In the genomic region with DNA sequence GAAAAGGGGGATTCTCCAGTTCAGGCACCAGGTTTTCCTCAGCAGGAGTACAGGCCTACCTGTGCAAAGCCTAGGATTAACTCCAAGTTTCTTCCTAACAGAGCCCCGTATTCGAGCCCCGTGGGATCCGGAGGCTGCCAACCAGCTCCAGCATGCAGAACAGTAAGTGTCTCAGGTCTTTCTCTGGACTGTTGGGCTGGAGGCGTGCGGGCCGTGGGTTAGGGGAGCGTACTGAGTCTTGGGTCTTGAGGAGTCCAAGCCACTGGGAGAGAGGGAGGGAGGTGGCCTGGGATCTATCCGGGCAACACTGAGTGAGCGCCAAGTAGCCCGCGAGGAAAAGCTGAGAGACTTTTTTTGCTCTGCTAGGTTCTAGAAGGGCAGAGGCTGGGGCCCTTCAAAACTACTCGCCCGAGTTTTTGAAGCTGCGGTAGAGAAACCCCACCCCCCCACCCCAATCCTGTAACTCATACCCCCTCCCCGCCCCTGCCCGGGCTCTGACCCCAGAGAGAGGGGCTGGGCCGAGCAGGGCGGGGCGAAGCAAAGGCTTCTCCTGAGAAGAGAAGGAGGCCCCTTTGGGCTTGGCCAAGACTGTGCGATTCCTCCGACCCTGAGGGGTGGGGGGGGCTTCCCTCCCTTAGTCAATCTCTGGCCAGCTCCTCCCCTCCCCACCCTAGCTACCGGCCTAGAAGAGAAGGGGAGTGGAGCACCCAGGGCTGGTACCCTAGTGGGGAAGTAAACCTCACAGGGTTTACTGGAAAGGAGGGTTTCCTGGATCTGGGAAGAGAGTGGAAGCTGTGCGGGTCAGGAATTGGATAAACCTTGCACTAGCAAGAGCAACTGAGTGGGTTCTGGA, we compare ENCODE assay signal across 10 mouse cellular contexts. TPM values are rescaled to one million over a fixed set of nuclear protein-coding genes. Genes with fewer than 3 reads are reported as not detected.
DNase-seq lines count a peak whose midpoint lies in the region; ATAC-seq and TF ChIP-seq lines count a peak whose summit lies in the region.
"Had no signal": no experiment of that assay in that cellular context is flagged by ENCODE, and none has a peak within 500 bp of the region (broad histone marks: within the 10 kb centered on the region; RNA-seq: fewer than 3 reads in every experiment).

No protein-coding gene starts in this region.

- H3K9ac ChIP-seq in heart, embryonic 11.5 days (ENCODE audit: low read depth, low read length): no peak overlapping the region
- H3K9ac ChIP-seq in hindbrain, embryonic 13.5 days: peak overlapping the region; percentile 61
- peak overlapping the region; percentile 56 for H3K9ac ChIP-seq in neural tube, embryonic 12.5 days
- H3K9ac ChIP-seq: limb, embryonic 15.5 days had no signal

- no peak for DNase-seq in heart, postnatal 25 days (ENCODE audit: low spot score)
- no peak for DNase-seq in thymus, postnatal 4 days
- DNase-seq in lung, adult 18-20 months: no peak
- DNase-seq: heart, postnatal 10 days had no signal

- no peak overlapping the region for H3K4me2 ChIP-seq in heart, embryonic 11.5 days
- peak overlapping the region; percentile 50 for H3K4me2 ChIP-seq in hindbrain, embryonic 13.5 days
- H3K4me2 ChIP-seq in neural tube, embryonic 12.5 days (replicated peaks): peak overlapping the region; percentile 72
- H3K4me2 ChIP-seq: limb, embryonic 15.5 days had no signal

- no peak for TF ChIP-seq POLR2A in cortical plate, adult 2 months (IDR thresholded peaks at IDR 0.05; ENCODE audit: extremely low read depth, insufficient read depth, low read length)

- no peak for TF ChIP-seq CTCF in cortical plate, adult 2 months (IDR thresholded peaks at IDR 0.05; ENCODE audit: extremely low read depth, insufficient read depth, low read length)

- no peak overlapping the region for H3K27ac ChIP-seq in heart, embryonic 11.5 days (ENCODE audit: low read depth, low read length)
- peak overlapping the region; percentile 39; the same call in 1 of the 2 replicates for H3K27ac ChIP-seq in cortical plate, adult 2 months (ENCODE audit: insufficient read depth, low read length)
- H3K27ac ChIP-seq in hindbrain, embryonic 13.5 days: peak overlapping the region; percentile 69
- no peak overlapping the region for H3K27ac ChIP-seq in neural tube, embryonic 12.5 days
- H3K27ac ChIP-seq: limb, embryonic 15.5 days had no signal

- no peak overlapping the region for H3K4me3 ChIP-seq in heart, embryonic 11.5 days (ENCODE audit: low read depth, low read length)
- no peak overlapping the region for H3K4me3 ChIP-seq in cortical plate, adult 2 months (ENCODE audit: insufficient read depth, low read length)
- H3K4me3 ChIP-seq in hindbrain, embryonic 13.5 days: peak overlapping the region; percentile 51
- peak overlapping the region; percentile 31 for H3K4me3 ChIP-seq in neural tube, embryonic 12.5 days
- H3K4me3 ChIP-seq: limb, embryonic 15.5 days had no signal

- intact Hi-C loops in heart, postnatal 25 days (cut with DNase I): loop anchor here (10.0 kb wide), 1 partner anchor 304 kb away; no protein-coding TSS in a partner anchor

- H3K36me3 ChIP-seq in heart, embryonic 11.5 days (ENCODE audit: control insufficient read depth, insufficient read depth, low read length): no peaks in the 10 kb centered on the region
- no peaks in the 10 kb centered on the region for H3K36me3 ChIP-seq in hindbrain, embryonic 13.5 days
- no peaks in the 10 kb centered on the region for H3K36me3 ChIP-seq in neural tube, embryonic 12.5 days
- H3K36me3 ChIP-seq: limb, embryonic 15.5 days had no signal

- peaks cover 10% of the 10 kb centered on the region; the same call in 1 of the 2 replicates for H3K4me1 ChIP-seq in heart, embryonic 11.5 days (ENCODE audit: control insufficient read depth, insufficient read depth, low read length)
- H3K4me1 ChIP-seq in cortical plate, adult 2 months (ENCODE audit: control insufficient read depth, insufficient read depth, low read length): no peaks in the 10 kb centered on the region
- H3K4me1 ChIP-seq in hindbrain, embryonic 13.5 days (replicated peaks): peaks cover 38% of the 10 kb centered on the region
- H3K4me1 ChIP-seq in neural tube, embryonic 12.5 days: peaks cover 43% of the 10 kb centered on the region

- no peaks in the 10 kb centered on the region for H3K9me3 ChIP-seq in heart, embryonic 11.5 days (replicated peaks; ENCODE audit: control insufficient read depth, low read length)
- H3K9me3 ChIP-seq in hindbrain, embryonic 13.5 days: no peaks in the 10 kb centered on the region
- H3K9me3 ChIP-seq in neural tube, embryonic 12.5 days: no peaks in the 10 kb centered on the region
- H3K9me3 ChIP-seq: limb, embryonic 15.5 days had no signal

- peaks cover 88% of the 10 kb centered on the region for H3K27me3 ChIP-seq in heart, embryonic 11.5 days (ENCODE audit: control insufficient read depth, insufficient read depth, low read length)
- peaks cover 78% of the 10 kb centered on the region for H3K27me3 ChIP-seq in hindbrain, embryonic 13.5 days
- H3K27me3 ChIP-seq in neural tube, embryonic 12.5 days (replicated peaks): peaks cover 40% of the 10 kb centered on the region

- 2% methylated on average over 21 of the region's 24 CpGs for WGBS in heart, embryonic 11.5 days (ENCODE audit: insufficient replicate concordance)
- WGBS in hindbrain, embryonic 13.5 days: 3% methylated on average over 24 of the region's 24 CpGs
- 2% methylated on average over 22 of the region's 24 CpGs for WGBS in neural tube, embryonic 12.5 days

- ATAC-seq in heart, embryonic 11.5 days (replicated peaks; ENCODE audit: insufficient number of reproducible peaks, low FRiP score, low TSS enrichment): 0 out of 2 replicates have a peak, but pooled peaks have one; percentile 31
- ATAC-seq in hindbrain, embryonic 13.5 days (ENCODE audit: low FRiP score): peak; percentile 67
- peak; percentile 57 for ATAC-seq in neural tube, embryonic 12.5 days (ENCODE audit: low FRiP score, low read depth)
- no peak for ATAC-seq in erythroid progenitor cell, adult 5-6 weeks (replicated peaks; ENCODE audit: low FRiP score, poor library complexity, severe bottlenecking)

RNA-seq across cellular contexts. Expression of gene Pax6, which starts 11.7 kb away (rescaled TPM):
- 0.37 and 0.82 TPM in 2 replicates for polyA plus RNA-seq in heart, embryonic 11.5 days (2014; fragmentation: Nextera tagmentation; extraction: Ambion mirVana)
- total RNA-seq in heart, postnatal 25 days (2021): not detected
- 9.2 and 11.7 TPM in 2 replicates for polyA plus RNA-seq in cortical plate, adult 2 months (2012; rRNA removed)
- 26.4 and 29.8 TPM in 2 replicates for polyA plus RNA-seq in hindbrain, embryonic 13.5 days (2015; fragmentation: Nextera tagmentation; extraction: Ambion mirVana)
- 23.8 and 25.7 TPM in 2 replicates for polyA plus RNA-seq in neural tube, embryonic 12.5 days (2016; fragmentation: Nextera tagmentation; extraction: Ambion mirVana)
- total RNA-seq in erythroid progenitor cell, adult 5-6 weeks (2015; ENCODE audit: low replicate concordance): not detected in 2 replicates
- total RNA-seq in erythroid progenitor cell, adult 5-6 weeks (2017; ENCODE audit: low replicate concordance): not detected in 2 replicates
- total RNA-seq: heart, postnatal 10 days had no signal

Comparison
In these comparisons a context has a peak if more than half of its experiments do, and no peak if none do; other contexts are left out.
1. H3K27ac ChIP-seq: peak in cortical plate, adult 2 months (single experiment) and hindbrain, embryonic 13.5 days (single experiment); none in heart, embryonic 11.5 days (single experiment) and neural tube, embryonic 12.5 days (single experiment).
2. H3K4me3 ChIP-seq: peak in hindbrain, embryonic 13.5 days (single experiment) and neural tube, embryonic 12.5 days (single experiment); none in heart, embryonic 11.5 days (single experiment) and cortical plate, adult 2 months (single experiment).